Mouse (Mus musculus): ENCODE results near the gene Gmeb2. TPM values are rescaled to one million over a fixed set of nuclear protein-coding genes. Genes with fewer than 3 reads are reported as not detected.

The Gmeb2 gene
- polyA plus RNA-seq, 1 experiment from 2014 or later = 21.6 TPM

DNA sequence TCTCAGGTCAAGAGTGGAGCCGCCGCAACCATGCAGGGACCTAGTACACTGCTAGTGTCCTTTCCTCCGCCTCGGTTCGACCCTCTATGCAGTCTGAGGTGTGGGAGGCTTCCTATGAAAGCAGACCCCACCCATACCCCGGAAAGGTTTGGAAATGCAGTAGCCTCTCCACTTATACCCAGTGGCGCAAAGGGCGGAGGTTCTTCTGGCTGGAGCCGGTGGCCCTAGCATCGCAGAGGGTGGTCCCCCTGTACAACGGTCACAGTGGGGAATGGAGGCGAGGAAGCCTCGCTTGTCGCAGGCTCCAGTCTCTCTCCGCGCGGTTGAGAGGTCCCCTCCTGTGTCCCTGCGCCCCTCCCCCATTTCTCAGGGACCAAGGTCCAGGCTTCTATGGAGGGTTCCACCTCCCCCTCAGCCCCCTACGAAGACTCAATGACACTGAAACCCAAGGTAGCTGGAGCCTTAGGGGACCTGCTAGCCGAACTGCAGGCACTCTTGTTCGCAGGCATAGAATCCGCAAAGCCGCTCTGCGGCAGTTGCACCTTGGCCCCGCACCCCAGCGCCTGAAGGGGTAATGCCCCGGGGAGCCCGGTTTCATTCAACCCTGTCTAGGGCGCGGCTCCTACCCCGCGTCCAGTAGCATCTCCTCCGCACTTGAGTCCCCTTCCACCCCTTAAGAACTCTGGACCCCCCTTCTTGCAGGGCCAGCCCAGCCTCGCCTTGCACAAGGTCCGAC is 25.7 kb upstream of the Gmeb2 start:
- peak; percentile 57 for DNase-seq (ENCODE audit: low spot score)
- peak overlapping the region; percentile 51; the same call in 1 of the 2 replicates for H3K27ac ChIP-seq (ENCODE audit: low read depth, low read length)
- H3K4me2 ChIP-seq (ENCODE audit: low read depth) = peak overlapping the region; percentile 74
- peaks cover 23% of the 10 kb centered on the region for H3K27me3 ChIP-seq (ENCODE audit: control insufficient read depth, insufficient read depth, low read length)
- peak overlapping the region; percentile 79 for H3K9ac ChIP-seq (ENCODE audit: low read length)
- peak overlapping the region; percentile 55 for H3K4me3 ChIP-seq (ENCODE audit: low read depth, low read length)
- ATAC-seq (ENCODE audit: insufficient read depth, low FRiP score, low TSS enrichment) = peak; percentile 75
- no peaks in the 10 kb centered on the region for H3K9me3 ChIP-seq (ENCODE audit: control insufficient read depth, low read length)
- no peaks in the 10 kb centered on the region for H3K4me1 ChIP-seq (ENCODE audit: control insufficient read depth, insufficient read depth, low read length)
- H3K36me3 ChIP-seq (ENCODE audit: control insufficient read depth, insufficient read depth, low read length) = no peaks in the 10 kb centered on the region
- 2% methylated on average over 35 of the region's 35 CpGs for WGBS

DNA sequence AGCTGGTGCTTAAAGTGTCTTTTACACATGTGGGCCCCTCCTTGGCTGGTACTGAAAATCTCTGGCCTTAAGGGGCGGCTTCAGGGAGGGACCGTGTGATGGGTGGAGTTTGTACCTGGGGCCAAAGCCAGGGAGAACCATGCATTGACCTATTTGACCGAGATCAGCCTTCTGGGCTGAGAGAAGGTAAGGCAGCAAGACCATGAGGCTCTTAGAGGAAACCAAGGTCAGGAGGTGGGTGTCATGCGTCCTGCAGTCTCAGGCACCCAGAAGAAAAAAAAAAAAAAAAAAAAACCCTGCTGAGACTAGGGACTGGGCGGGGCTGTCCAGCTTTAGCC is 25.1 kb upstream of the Gmeb2 start:
- Histone ChIP-seq H3K9me3 (ENCODE audit: control insufficient read depth, low read length) (no peaks in the 10 kb centered on the region), H3K36me3 (ENCODE audit: control insufficient read depth, insufficient read depth, low read length) (no peaks in the 10 kb centered on the region), H3K4me1 (ENCODE audit: control insufficient read depth, insufficient read depth, low read length) (no peaks in the 10 kb centered on the region), H3K4me2 (ENCODE audit: low read depth) (peak overlapping the region; percentile 74), H3K27me3 (ENCODE audit: control insufficient read depth, insufficient read depth, low read length) (peaks cover 23% of the 10 kb centered on the region), H3K9ac (ENCODE audit: low read length) (peak overlapping the region; percentile 79), H3K27ac (ENCODE audit: low read depth, low read length) (no peak overlapping the region), H3K4me3 (ENCODE audit: low read depth, low read length) (peak overlapping the region; percentile 55)
- DNase-seq (ENCODE audit: low spot score) = no peak
- ATAC-seq (ENCODE audit: insufficient read depth, low FRiP score, low TSS enrichment) = no peak
- WGBS = 10% methylated on average over 5 of the region's 5 CpGs

DNA sequence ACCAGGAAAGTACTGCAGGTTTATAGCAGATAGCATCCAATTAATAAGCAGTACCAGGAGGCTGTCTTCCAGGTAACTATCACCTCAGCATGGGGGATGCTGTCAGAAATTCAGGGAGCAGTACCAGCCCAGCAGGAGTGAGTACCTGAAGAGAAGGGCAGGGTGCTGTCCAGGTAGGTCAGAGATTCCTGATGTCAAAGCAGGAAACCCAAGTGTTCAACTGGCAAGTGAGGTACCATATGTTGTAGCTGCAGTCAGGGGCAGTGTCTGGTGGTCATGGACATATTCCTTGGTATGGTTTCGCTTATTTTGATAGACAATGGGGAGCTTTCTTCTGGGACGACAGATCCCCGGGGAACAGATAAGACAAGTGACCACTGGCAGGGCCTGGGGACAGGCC is 24.6 kb upstream of the Gmeb2 start:
- H3K4me1 ChIP-seq (ENCODE audit: control insufficient read depth, insufficient read depth, low read length) = no peaks in the 10 kb centered on the region
- peaks cover 23% of the 10 kb centered on the region for H3K27me3 ChIP-seq (ENCODE audit: control insufficient read depth, insufficient read depth, low read length)
- no peak overlapping the region for H3K27ac ChIP-seq (ENCODE audit: low read depth, low read length)
- DNase-seq (ENCODE audit: low spot score) (no peak), ATAC-seq (ENCODE audit: insufficient read depth, low FRiP score, low TSS enrichment) (no peak)
- no peaks in the 10 kb centered on the region for H3K36me3 ChIP-seq (ENCODE audit: control insufficient read depth, insufficient read depth, low read length)
- peak overlapping the region; percentile 55 for H3K4me3 ChIP-seq (ENCODE audit: low read depth, low read length)
- WGBS = 64% methylated on average over 3 of the region's 3 CpGs
- no peaks in the 10 kb centered on the region for H3K9me3 ChIP-seq (ENCODE audit: control insufficient read depth, low read length)
- peak overlapping the region; percentile 79 for H3K9ac ChIP-seq (ENCODE audit: low read length)
- H3K4me2 ChIP-seq (ENCODE audit: low read depth) = peak overlapping the region; percentile 74

DNA sequence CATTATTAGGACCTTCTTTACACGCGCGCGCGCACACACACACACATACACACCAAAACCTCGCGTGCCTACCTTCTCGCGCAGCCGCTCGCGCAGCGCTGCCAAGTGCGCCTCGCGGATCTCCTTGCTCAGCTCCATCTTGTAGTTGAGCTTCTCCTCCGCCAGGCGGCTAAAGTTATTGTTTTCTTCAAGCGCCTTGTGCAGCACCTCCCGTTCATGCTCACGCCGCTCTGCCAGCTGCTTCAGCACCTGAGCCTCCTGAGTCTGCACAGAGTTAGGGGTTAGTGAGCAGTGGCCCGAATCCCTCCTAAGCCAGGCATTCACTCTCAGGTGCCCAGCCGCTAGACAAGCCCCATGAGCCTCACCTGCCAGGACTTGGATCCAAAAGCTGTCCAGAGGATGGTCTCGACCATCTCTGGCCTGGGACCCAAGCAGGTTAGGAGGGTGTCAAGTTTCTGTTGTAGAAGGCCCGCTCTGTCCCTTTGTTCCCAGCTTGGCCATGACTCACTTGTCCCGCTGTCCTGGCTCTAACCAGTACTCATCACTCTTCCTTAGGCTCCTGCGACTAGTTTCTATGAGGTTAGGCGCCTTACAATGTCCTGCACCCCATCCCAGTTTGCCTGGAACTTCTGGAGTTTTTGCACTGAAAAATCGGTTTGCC is 19.4 kb upstream of the Gmeb2 start:
- H3K27ac ChIP-seq (ENCODE audit: low read depth, low read length) = no peak overlapping the region
- H3K9me3 ChIP-seq (ENCODE audit: control insufficient read depth, low read length) = no peaks in the 10 kb centered on the region
- no peaks in the 10 kb centered on the region for H3K4me1 ChIP-seq (ENCODE audit: control insufficient read depth, insufficient read depth, low read length)
- H3K27me3 ChIP-seq (ENCODE audit: control insufficient read depth, insufficient read depth, low read length) = peaks cover 12% of the 10 kb centered on the region
- no peak overlapping the region for H3K4me2 ChIP-seq (ENCODE audit: low read depth)
- H3K4me3 ChIP-seq (ENCODE audit: low read depth, low read length) = no peak overlapping the region
- WGBS = 8% methylated on average over 30 of the region's 30 CpGs
- no peak overlapping the region for H3K9ac ChIP-seq (ENCODE audit: low read length)
- no peak; the same call in 1 of the 2 replicates for ATAC-seq (ENCODE audit: insufficient read depth, low FRiP score, low TSS enrichment)
- peak; percentile 68 for DNase-seq (ENCODE audit: low spot score)
- peaks cover 2% of the 10 kb centered on the region; the same call in 1 of the 2 replicates for H3K36me3 ChIP-seq (ENCODE audit: control insufficient read depth, insufficient read depth, low read length)

DNA sequence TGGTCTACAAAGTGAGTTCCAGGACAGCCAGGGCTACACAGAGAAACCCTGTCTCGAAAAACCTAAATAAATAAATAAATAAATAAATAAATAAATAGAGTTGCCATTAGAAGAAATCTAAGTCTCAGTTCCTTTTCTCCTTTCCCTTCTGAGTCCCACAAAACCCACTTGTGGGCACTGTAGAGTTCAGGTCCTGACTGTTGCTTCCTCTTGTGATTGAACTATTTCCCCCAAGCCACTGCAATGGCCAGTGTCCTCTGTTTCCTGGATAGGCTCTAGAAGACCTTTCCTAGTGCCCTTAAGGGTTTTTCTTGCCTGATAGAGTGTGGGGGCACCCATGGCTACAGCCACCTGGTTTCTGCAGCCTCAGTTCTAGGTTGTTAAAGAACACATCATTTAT is 17.1 kb upstream of the Gmeb2 start:
- Histone ChIP-seq H3K27ac (ENCODE audit: low read depth, low read length) (no peak overlapping the region), H3K9ac (ENCODE audit: low read length) (no peak overlapping the region), H3K4me3 (ENCODE audit: low read depth, low read length) (no peak overlapping the region), H3K4me2 (ENCODE audit: low read depth) (no peak overlapping the region), H3K27me3 (ENCODE audit: control insufficient read depth, insufficient read depth, low read length) (peaks cover 11% of the 10 kb centered on the region), H3K4me1 (ENCODE audit: control insufficient read depth, insufficient read depth, low read length) (no peaks in the 10 kb centered on the region), H3K9me3 (ENCODE audit: control insufficient read depth, low read length) (no peaks in the 10 kb centered on the region; the same call in 1 of the 2 replicates), H3K36me3 (ENCODE audit: control insufficient read depth, insufficient read depth, low read length) (peaks cover 2% of the 10 kb centered on the region; the same call in 1 of the 2 replicates)
- ATAC-seq (ENCODE audit: insufficient read depth, low FRiP score, low TSS enrichment) = no peak
- DNase-seq (ENCODE audit: low spot score) = no peak
- 70% methylated on average over 1 of the region's 1 CpGs for whole genome bisulfite sequencing

DNA sequence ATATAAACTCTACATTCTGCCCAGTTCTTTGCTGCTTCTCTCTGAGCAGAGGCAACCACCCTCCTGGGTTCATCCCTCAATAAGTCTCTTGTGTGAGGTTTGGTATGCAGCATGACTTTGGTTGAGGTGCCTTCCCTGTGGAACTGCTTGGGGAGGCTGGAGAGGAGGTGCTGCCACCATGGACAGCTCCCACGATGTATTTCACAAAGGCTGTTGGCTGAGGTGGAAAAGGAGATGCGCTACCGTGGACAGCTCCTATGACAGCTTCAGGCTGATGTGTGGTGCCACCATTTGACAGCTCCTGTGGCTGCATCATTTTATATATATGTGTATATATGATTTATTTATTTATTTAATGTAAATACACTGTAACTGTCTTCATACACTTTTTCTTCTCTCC is 14.2 kb upstream of the Gmeb2 start:
- H3K36me3 ChIP-seq (ENCODE audit: control insufficient read depth, insufficient read depth, low read length) = peaks cover 2% of the 10 kb centered on the region; the same call in 1 of the 2 replicates
- DNase-seq (ENCODE audit: low spot score) = peak; percentile 40
- peaks cover 8% of the 10 kb centered on the region for H3K27me3 ChIP-seq (ENCODE audit: control insufficient read depth, insufficient read depth, low read length)
- H3K4me2 ChIP-seq (ENCODE audit: low read depth) = no peak overlapping the region
- H3K9ac ChIP-seq (ENCODE audit: low read length) = no peak overlapping the region
- H3K27ac ChIP-seq (ENCODE audit: low read depth, low read length) = no peak overlapping the region
- 33% methylated on average over 3 of the region's 3 CpGs for WGBS
- H3K4me3 ChIP-seq (ENCODE audit: low read depth, low read length) = no peak overlapping the region
- no peaks in the 10 kb centered on the region for H3K4me1 ChIP-seq (ENCODE audit: control insufficient read depth, insufficient read depth, low read length)
- ATAC-seq (ENCODE audit: insufficient read depth, low FRiP score, low TSS enrichment) = no peak
- no peaks in the 10 kb centered on the region; the same call in 1 of the 2 replicates for H3K9me3 ChIP-seq (ENCODE audit: control insufficient read depth, low read length)

DNA sequence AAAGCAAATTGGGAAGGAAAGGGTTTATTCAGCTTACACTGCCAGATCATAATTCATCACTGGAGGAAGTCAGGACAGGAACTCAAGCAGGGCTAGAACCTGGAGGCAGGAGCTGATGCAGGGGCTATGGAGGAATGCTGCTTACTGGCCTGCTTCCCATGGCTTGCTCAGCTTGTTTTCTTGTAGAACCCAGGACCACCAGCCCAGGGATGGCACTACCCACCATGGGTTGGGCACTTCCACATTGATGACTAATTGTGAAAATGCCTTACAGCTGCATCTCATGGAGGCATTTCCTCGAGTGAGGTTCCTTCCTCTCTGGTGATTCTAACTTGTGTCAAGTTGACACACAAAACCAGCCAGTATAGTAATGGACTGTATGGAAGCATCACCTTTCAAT is 3.1 kb upstream of the Gmeb2 start:
- Histone ChIP-seq H3K9me3 (ENCODE audit: control insufficient read depth, low read length) (no peaks in the 10 kb centered on the region), H3K4me2 (ENCODE audit: low read depth) (no peak overlapping the region), H3K9ac (ENCODE audit: low read length) (no peak overlapping the region), H3K4me3 (ENCODE audit: low read depth, low read length) (no peak overlapping the region), H3K27me3 (ENCODE audit: control insufficient read depth, insufficient read depth, low read length) (no peaks in the 10 kb centered on the region), H3K27ac (ENCODE audit: low read depth, low read length) (no peak overlapping the region), H3K36me3 (ENCODE audit: control insufficient read depth, insufficient read depth, low read length) (no peaks in the 10 kb centered on the region), H3K4me1 (ENCODE audit: control insufficient read depth, insufficient read depth, low read length) (peaks cover 7% of the 10 kb centered on the region)
- DNase-seq (ENCODE audit: low spot score) (no peak), ATAC-seq (ENCODE audit: insufficient read depth, low FRiP score, low TSS enrichment) (no peak)
- 85% methylated on average over 1 of the region's 1 CpGs for WGBS

DNA sequence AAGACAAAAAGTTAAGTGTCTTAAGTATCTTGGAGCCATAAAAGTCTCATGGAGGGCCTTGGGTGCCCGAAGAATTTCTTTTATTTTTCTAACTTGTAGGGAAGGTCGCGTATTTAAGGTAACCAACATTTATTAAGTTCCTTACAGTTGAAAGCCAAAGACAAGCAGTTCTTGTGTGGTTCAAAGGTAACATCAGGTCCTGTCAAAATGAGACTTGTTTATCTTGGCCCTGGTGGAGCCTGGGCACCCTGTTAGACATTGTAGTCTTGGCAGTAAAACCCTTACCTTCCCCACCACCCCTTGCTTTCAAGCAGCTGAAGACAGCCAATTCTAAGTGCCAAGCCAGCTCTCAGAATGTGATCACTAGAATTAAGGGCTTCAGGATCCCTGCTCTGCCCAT is 856 bp upstream of the Gmeb2 start:
- Histone ChIP-seq H3K4me3 (ENCODE audit: low read depth, low read length) (peak overlapping the region; percentile 60; the same call in 1 of the 2 replicates), H3K9me3 (ENCODE audit: control insufficient read depth, low read length) (no peaks in the 10 kb centered on the region), H3K4me1 (ENCODE audit: control insufficient read depth, insufficient read depth, low read length) (peaks cover 7% of the 10 kb centered on the region), H3K9ac (ENCODE audit: low read length) (no peak overlapping the region), H3K27me3 (ENCODE audit: control insufficient read depth, insufficient read depth, low read length) (no peaks in the 10 kb centered on the region), H3K27ac (ENCODE audit: low read depth, low read length) (no peak overlapping the region), H3K36me3 (ENCODE audit: control insufficient read depth, insufficient read depth, low read length) (no peaks in the 10 kb centered on the region), H3K4me2 (ENCODE audit: low read depth) (peak overlapping the region; percentile 61)
- no peak for DNase-seq (ENCODE audit: low spot score)
- 73% methylated on average over 3 of the region's 3 CpGs for WGBS
- no peak for ATAC-seq (ENCODE audit: insufficient read depth, low FRiP score, low TSS enrichment)

Data from neural tube, embryonic 11.5 days (tissue).